Mouse (Mus musculus): ENCODE measurements at regions not wholly inside any gene's neighbourhood (a gene's known extent, or its start where the extent isn't known, plus 50 kb on each side); places are given as distances from the start of the nearest gene placed in this dataset.

DNA sequence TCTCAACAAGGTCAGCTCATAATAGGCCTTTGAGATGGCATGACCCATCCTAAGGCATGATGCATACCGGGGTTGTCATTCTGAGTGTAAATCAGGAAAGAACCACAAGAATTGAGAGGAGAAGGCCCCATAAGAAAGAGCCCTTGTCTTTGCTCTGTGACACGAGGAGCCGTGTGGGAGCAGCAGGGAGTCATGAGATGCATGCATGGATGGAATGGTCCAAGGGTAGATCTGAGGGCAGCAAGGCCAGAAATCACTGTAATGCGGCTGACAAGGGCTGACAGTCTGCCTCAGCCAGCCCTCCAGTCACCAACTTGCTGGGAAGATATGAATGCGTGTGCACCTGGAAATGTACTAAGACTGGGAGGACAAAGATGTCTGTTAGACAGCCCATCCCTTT, 307.4 kb upstream of the Jarid2 start:
- DNase-seq (ENCODE audit: low spot score), result no peak

- no peak for DNase-seq (ENCODE audit: low spot score)
Measured at GRCm38 (mm10) chr13:44430492-44430891, 298.8 kb upstream of the Jarid2 start.

DNA sequence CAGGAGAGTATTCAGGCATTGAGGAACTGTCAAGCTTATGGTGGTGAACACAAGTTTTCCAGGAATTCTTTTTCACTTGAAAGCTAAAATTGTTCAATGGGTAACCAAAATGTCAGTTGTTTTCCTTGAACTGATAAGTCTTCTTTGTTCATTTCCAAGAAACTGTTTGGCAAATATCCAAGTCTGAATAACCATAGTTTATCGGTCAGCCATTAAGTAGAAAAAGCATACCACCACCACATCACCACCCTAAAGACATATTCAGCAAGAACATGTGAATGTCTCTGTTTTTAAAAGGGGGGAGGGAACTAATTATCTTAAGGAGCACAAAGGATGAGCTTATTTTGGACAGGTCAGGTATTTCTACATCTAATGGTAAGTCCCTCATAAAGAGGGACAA, 291.6 kb upstream of the Jarid2 start:
- DNase-seq (ENCODE audit: low spot score), result no peak

- no peak for DNase-seq (ENCODE audit: low spot score)
Measured at GRCm38 (mm10) chr13:44441061-44441460, 288.2 kb upstream of the Jarid2 start.

DNA sequence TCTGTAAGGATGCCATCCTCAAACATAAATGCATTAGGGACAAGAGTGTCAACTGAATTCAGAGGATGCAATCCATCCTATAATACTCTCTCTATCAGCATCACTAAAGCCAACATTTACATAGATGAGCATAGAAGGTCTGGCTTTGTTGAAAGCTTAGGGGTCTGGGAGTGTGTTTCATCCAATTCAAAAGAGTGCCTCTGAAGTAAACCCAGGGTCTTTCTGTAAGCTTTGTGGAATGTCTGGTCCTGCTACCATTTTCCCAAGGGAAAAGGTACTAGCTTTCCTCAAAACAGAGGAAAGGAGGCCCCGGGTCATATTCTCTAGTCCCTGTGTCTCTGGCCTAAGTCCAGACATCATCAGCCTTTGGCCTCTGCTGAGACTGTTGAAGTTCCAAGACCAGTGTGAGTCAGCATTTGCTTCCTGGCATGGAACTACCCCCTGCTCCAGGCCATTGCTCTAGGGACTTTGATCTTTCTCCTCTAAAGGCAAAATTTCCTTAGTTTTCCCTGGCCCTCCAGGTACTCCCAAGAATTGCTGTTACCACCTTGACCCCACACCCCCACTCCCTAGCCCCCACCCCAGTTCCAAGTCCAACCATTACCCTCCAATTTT, 280.0 kb upstream of the Jarid2 start:
- no peak for DNase-seq (ENCODE audit: low spot score)

DNA sequence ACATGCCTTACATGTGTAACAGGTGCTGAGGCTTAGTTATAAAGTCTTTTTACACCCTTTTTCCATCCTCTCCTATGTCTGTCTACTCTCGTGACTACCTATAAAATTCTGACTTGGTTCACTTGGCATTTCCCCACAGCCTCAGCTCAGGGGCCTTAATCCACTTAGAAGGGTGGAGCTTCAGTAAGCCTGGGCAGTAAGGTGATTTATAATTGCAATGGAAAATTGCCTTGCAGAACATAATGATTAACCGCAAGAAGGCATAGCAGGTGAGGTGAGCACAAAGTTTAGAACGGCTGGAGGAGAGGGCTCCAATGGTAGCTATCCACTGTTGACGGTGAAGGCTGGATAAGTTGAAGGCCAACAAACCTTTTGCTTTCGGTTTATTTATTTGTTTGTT, 278.1 kb upstream of the Jarid2 start:
- DNase-seq (ENCODE audit: low spot score), result no peak

GRCm38 (mm10) chr13:44453131-44453530, 276.1 kb upstream of the Jarid2 start:
- no peak for DNase-seq (ENCODE audit: low spot score)

DNA sequence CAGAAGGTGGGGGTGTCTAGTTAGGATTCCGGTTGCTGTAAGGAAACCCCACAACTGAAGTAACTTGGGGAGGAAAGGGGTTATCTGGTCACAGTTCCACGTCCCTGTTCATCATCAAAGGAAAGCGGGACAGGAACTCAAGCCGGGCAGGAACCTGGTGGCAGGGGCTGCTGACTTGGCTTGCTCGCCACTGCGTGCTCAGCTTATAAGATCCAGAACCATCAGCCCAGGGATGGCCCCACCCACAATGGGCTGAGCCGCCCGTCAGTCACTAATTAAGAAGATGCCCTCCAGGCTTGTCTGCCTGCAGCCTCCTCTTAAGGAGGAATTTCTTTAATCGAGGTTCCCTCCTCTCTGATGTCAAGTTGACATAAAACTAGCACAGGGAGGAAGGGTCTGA, 275.1 kb upstream of the Jarid2 start:
- no peak for DNase-seq (ENCODE audit: low spot score)

DNA sequence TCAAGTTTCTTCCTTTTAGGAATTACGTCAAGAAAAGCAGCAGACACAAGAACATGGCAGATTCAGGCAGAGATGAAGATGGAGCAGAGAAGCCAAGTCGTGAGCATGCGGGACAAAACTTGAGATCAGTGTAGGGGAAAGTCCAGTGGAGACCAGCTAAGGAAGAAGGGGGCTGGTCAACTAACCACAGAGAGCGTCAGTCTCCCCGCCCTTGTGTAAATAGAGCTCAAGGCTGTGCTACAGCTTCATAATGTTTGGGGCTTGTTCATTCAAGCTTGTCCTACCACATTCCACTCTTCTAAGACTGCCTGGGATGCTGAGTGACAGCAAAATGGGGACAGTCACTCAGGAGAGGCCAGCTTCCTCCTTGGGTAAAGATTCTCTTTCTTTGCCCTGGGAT, 274.1 kb upstream of the Jarid2 start:
- DNase-seq (ENCODE audit: low spot score), result no peak

DNA sequence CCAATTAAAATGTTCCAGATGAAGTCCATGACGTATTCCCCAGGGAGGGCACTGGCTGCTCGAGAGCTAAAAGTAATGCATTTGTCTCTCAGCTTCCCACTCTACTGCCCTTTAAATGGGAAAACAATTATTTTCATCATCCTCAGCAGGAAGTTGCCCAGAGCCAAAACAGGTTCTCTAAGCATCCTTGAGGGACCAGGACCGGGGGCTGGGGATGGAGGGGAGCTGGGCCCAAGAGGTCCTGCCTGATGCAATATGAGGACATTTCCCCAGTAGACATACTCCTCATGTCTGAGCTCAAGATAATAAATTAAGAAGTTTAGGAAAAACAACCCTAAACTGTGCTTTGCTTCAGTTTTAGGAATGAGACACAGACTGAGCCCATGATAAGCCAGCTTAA, 270.5 kb upstream of the Jarid2 start:
- no peak for DNase-seq (ENCODE audit: low spot score)

DNA sequence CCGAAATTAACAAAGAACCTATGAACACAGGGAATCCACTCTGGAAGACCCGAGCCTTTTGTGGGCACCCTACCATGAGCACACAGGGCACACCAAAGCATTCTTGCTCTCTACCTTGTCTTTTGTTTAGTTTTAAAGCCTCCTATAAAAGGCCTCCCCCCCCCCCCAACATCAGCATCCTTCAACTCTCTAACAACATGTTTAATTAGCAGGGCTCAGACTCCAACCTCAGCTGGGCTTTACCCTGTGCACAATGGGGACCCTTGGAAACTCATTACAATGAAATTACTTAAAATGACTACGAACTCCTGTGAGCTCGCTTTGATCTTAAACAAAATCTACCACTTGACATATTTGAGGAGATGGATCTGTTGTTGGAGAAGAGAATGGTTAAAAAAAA, 270.1 kb upstream of the Jarid2 start:
- DNase-seq (ENCODE audit: low spot score), result no peak

DNA sequence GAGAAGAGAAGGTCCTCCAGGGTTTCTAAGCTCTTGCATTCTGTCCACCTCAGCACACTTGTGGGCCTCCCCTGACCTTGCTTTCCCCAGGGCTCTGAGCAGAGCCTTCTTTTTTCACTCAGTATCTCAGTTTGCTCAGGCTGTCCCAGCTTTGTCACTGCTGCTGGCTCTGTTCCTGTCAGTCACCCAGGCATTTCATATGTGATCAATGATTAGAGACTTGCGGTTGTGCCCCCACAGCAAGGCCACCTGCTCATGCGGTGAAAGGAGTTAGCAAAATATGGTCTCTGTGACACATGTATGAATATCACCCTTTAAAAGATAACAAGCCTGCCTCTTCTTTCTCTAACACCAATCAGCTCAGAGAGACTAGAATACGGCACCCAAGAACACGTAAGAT, 265.6 kb upstream of the Jarid2 start:
- no peak for DNase-seq (ENCODE audit: low spot score)

GRCm38 (mm10) chr13:44465567-44465966, 263.7 kb upstream of the Jarid2 start:
- DNase-seq (ENCODE audit: low spot score), result no peak

DNA sequence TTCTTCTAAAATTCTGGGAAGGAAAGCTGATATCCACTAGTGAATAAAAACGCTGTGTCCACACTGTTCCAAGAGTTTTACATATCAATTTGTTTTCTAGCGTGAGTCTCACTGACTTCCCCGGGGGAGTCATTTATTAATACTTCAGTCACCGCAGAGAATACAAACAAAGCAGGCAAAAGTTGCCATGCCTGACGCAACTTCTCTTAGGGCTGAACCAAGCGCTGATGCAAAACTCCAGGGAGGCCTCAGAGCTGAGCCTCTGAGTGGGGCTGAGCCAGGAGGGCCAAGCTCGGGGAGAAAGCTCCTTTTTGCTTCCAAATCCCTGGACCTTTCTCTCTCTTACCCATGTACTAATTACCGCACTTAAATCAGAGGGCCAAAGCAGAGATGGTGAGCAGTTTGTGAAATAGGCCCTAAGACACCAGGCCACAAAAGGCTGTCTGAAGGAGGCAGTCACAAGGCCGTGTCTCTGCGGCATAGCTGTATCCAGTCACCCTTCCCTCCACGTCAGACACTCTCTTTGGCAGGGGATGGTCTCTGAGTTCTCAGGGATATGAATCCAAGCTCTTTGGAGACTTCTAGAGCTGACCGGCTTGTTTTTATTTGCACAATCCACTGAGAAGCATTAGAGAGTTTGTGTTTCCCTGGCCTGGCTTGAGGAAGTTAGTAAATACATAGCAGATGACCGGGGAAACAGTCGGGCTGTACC, 260.2 kb upstream of the Jarid2 start:
- no peak for DNase-seq (ENCODE audit: low spot score)

GRCm38 (mm10) chr13:44469675-44470074, 259.6 kb upstream of the Jarid2 start:
- DNase-seq (ENCODE audit: low spot score), result no peak

GRCm38 (mm10) chr13:44473200-44473599, 256.1 kb upstream of the Jarid2 start:
- DNase-seq (ENCODE audit: low spot score), result no peak

- DNase-seq (ENCODE audit: low spot score), result no peak
Measured at GRCm38 (mm10) chr13:44476901-44477300, 252.4 kb upstream of the Jarid2 start.

DNA sequence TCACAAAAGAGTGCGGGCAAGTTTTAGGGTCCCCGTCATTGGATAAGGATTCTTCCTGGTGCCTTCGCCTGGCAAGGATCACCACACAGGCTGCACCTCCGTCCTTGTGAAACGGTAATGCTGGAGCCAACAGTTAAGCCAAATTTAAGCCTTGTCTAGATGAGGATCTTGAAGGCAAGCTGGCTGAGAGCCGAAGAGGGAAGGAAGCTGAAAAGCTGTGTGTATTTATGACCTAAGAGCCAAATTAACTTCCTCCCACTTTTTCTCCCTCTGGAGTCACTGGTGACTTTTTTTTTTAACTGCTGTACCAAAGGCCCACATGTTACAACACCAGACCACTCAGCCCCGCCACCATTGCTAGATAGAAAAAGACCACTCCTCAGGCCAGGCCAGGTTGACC, 249.1 kb upstream of the Jarid2 start:
- DNase-seq (ENCODE audit: low spot score), result no peak

GRCm38 (mm10) chr13:44482661-44483060, 246.6 kb upstream of the Jarid2 start:
- DNase-seq (ENCODE audit: low spot score), result peak; percentile 23

DNA sequence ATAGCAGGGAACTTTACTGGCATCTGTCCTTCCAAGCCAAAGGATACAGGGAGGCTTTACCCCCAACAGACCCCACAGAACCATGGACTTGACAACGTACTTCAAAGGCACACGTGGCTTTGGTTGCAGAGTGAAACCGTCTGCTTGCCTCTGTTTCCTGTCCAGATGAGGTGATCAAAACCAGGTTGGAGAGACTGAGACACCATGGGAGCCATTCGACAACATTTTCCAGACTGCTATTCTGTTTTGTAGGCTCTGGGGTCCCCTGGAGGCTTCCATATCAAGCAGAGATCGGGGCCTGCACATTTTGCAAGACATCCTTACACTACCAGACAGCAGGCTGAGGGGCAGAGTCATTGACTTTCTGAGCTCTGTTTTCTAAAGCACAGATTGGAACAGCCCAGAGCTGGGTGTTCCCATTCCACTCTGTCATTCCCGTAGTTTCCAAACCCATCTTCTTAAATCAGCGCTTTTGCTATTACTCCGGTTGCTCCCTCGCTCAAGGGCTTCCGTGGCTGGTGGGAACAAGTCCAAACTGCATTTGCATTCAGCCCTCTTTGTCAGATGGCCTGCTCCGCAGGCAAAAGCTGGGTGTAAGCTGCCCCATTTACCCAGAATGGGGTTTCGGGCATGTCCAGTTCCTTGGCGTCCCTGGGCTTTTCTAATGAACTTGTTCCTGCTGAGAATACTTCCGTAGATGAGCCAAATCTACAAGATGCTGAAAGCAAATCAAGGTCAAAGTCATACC, 244.5 kb upstream of the Jarid2 start:
- DNase-seq (ENCODE audit: low spot score), result no peak

GRCm38 (mm10) chr13:44490935-44491465, 238.3 kb upstream of the Jarid2 start:
- DNase-seq (ENCODE audit: low spot score), result no peak

DNA sequence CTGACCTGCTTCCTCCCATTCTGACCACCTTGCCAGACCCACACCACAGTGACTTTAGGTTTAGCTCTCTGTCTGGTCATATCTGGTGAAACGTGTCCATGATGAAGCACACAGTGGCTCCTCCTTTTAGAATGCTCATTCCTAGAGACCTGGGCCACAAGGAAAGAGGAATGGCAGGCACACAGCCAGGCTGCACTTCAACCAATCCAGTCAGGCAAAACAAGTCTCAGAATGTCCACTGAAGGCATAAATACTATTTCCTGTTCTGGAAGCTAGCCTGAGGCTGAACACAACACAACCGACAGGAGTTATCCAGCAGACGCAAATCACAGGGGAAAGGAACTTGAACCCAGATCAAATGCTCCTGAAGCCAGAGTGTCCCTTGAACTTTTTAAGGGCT, 235.4 kb upstream of the Jarid2 start:
- no peak for DNase-seq (ENCODE audit: low spot score)
